Mouse (Mus musculus): Measurements from ENCODE around the gene Cd164l2.

GRCm38 (mm10) chr4:133234771-133235170 is 22.8 kb downstream of the Cd164l2 start:
- TF ChIP-seq CTCF (IDR thresholded peaks at IDR 0.05; ENCODE audit: borderline replicate concordance, insufficient read depth, low read length) (no peak), POLR2A (IDR thresholded peaks at IDR 0.05; ENCODE audit: low read depth, low read length) (no peak)

All from embryonic fibroblast, embryonic 13.5 days (primary cell).